Mouse (Mus musculus) layer of hippocampus, postnatal 25 days (tissue): Measurements from ENCODE around the gene Crlf3. TPM values are rescaled to one million over a fixed set of nuclear protein-coding genes. Genes with fewer than 3 reads are reported as not detected.
A peak's percentile ranks its signal among the peaks of the same experiment; 100 is the strongest.

Experiments used
- DNase-seq, 2 experiments: peaks; one replicate each; pipeline ENCODE4 v3.0.0; 2022; ENCODE audit warnings: mixed read lengths in 2 of 2, low spot score in 1 of 2; ENCODE audit errors: extremely low spot score in 1 of 2
- total RNA-seq, 2 experiments: library from RNA; stranded (reverse); gene quantifications; 2 replicates each; pipeline ENCODE4 v1.2.3; 2021

Crlf3 gene
- 10 to 100 TPM; 16.7 to 22.1 TPM for total RNA-seq

DNA sequence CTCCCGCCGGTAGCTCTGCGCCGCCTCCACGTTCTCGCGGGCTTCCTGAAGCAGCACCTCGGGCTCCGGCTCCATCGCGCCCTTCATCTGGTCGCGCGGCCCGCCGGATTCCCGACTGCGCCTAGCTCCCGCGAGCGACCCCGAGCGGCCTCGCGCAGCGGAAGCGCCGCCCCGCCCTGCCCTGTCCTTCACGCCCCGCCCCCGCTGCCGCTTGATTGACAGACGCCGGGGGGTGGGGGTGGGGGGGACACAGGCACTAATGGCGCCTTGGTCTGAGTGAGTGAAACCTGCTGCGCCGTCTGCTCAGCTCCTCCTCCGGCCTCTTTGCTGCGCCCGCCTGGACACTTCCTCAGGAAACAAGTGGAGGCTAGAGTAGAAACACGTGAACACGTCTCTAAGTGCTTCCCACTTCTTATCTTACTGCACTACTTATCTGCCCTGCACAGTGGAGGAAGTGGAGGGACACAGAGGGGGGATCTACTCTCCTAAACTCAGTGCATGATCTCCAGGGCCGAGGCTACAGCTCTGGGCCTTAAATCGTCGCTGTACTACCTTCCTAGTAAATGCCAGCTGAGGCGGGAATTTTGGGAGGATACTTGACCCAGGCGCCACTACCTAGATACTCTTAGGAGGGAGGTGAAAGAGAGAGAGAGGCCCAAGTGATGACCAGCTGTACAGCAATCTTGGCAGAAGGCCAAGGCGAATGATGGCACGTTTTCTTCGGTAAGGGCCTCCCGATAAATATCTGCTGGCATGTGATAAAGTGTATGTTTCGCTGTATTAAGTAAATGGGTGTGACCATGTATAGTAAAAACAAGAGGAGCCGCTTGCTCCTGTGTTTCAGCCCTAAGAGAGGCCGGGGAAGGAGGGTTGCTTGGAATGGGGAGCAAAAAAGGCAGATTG is at the start of gene Crlf3:
Gene Crlf3, minus strand, starts transcription at position 166 of the 903 bp plus-strand sequence.
- peak; percentile 85 to 87 for DNase-seq

DNA sequence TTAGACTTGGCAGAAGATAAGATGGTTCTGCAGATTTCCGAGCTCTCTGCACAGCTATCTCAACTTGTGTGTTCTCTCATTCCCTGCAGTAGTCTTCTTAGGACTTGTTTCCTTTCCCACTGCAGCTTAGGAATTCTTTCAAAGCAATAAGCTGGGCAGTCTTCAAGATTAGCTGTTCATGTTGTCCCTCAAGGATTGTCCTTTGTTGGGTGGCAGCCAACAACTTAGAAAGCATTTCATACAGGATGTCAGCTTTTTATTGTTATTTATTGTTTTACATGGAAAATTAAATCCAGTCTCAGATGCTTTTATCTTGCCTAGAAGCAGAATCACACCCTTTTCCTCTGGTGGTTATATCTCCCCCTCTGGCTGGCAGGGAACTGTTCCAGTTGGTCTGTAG is 35.6 kb upstream of the Crlf3 start:
- DNase-seq: no peak

DNA sequence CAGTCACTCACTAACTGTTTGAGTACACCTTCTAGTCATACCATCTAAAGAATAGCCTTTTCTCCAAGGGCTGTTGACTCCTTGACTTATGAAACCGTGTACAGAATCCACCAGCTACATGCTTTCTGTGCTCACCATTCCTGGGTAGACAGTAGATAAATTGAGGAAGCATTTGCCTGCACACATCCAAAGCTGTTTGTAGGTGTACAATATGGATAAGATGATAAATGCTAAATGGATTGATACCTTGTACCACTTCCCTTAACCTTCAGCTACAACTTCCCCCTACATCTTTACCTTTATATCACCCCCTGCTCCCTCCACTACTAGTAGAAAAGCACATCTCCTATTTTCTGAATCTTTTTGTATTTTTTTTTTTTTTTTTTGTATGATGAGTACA is 23.6 kb upstream of the Crlf3 start:
- DNase-seq: no peak

DNA sequence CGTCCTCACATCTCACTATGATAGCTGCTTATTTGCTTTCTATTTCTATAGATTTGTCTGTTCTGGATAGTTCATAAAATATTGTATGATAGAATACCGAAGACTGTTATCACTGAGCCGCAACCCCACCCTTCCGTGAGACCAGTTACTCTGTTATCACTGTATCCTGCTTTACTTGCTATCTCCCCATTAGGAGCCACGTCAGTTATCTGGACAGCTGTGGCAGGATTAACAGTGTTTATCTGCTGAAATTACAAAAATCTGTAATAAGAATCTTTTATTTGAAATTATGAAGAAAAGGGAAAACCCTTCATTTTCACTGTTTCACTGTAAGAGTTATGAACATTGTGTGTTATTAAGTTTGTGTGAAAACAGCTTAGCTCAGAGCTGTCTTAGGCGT is 20.5 kb upstream of the Crlf3 start:
- no peak for DNase-seq

DNA sequence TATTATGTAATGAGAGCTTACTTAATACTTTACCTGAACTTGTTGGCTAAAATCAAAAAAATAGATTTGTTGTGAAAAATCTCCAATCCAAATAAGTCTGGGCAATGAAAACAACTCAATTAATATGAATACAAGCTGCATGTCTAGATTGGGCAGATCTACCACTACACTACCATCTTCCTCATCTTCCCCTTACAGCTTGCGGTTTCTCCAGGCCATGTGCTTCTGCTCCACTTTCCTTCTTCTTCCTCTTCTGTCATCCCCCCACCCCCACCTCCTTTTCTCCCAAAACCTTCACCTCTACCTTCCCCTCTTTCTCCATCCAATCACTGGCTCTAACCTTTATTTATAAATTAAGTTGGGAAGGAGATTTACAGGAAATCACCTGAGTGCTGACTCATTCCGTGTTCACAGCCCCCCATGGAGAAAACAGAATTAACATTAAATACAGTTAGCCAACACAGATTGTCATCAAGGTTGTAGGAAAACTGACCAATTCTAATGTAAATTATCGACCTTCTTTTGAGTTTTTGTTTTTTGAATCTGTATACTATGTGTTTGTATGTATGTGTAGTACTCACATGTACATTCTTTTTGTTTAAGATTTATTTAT is 17.8 kb upstream of the Crlf3 start:
- no peak for DNase-seq

DNA sequence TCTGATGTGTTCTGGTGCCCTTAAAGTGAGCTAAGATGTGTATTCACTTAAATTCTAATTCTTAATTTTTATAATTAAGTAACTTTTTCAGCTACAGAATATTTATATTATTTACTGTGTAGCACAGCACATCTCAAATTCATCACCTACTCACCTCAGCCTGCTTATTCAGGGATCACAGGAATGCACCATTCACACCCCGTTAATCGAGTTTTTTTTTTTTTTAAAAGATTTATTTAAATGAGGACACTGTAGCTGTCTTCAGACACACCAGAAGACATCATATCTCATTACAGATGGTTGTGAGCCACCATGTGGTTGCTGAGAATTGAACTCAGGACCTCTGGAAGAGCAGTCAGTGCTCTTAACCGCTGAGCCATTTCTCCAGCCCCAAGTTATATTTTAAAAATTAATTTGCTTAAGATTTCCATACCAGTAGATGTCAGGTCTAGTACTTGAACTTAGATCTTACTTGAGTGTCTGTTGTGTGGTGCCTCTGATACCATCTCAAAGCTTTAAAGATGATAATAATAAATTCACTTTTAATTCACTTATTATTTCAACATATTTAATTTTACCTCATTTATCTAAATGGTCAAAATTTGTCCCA is 9.9 kb upstream of the Crlf3 start:
- DNase-seq: no peak

DNA sequence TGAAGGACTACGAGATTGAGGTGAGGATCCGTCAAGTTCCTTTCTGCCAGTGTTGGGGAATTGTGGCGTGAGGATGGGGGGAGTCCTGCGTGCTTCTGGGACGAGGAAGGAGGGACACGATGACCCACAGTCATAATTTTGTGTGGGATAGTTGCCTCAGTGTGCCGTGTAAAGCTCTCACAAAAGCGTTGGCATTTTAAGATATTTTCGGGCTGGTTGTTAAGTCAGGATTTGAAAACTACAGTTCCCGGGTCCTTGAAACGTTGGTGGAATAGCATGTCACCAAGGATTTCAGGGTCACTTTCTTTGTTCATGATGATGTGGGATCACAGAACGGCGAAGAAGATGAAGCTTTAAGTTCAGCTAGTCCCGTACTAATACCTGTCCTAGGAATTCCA is 9.0 kb upstream of the Crlf3 start:
- no peak for DNase-seq

DNA sequence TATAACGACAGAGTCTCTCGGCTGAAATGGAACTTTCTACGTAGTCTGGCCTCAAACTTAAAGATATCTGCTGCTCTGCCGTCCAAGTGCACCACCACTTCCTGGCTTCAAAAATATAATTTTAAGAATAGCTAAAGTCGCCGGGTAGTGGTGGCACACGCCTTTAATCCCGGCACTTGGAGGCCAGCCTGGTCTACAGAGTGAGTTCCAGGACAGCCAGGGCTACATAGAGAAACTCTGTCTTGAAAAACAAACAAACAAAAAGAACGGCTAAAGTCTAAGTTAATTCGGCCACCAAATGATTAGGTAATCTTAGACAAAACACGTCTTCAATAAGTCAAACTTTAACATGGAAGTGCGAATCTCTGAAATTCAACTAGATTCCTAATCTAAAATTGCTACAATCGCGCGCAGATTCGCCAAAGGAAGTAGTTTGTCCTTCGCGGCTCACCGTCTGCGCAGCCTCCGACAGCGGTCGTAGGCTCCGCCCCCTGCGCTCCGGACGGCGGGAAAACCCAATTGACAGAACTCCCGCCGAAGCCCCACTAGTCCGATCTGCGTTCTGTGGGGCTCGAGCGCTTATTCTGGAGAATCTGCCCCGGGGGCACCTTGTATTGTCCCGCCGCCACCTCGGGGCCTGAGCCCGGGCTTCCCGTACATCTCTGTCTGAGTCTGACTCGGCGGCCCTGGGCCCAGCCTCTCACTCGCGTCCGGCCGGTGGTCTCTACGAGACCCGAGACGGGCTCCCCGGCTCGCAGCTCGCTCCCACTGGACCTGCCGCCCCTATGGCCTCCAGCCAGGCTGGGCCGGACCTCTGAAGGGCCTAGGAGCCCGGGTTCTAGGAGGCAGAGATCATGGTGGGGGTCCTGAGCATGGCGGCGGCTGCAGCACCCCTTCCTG is 8.4 kb upstream of the Crlf3 start, which contains the start of gene Atad5:
Gene Atad5, plus strand, starts transcription at position 484 of the 900 bp plus-strand sequence.
- DNase-seq: peak; percentile 74 to 95

DNA sequence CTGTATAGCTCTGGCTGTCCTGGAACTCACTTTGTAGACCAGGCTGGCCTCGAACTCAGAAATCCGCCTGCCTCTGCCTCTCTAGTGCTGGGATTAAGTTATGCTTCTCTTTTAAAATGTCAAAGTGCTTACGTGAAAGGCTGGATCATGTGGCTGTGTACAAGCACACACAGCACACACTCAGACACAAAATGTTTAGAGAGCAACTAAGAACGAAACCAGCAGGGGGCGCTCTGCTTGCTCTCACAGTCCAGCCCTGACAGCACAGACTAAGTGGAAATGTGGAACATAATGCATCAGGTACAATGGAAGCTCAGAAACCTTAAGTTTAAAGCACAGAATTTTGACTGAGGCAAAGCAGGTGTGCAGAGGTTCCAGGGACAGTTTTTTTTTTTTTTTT is 6.1 kb upstream of the Crlf3 start:
- peak; percentile 61 to 93 for DNase-seq

DNA sequence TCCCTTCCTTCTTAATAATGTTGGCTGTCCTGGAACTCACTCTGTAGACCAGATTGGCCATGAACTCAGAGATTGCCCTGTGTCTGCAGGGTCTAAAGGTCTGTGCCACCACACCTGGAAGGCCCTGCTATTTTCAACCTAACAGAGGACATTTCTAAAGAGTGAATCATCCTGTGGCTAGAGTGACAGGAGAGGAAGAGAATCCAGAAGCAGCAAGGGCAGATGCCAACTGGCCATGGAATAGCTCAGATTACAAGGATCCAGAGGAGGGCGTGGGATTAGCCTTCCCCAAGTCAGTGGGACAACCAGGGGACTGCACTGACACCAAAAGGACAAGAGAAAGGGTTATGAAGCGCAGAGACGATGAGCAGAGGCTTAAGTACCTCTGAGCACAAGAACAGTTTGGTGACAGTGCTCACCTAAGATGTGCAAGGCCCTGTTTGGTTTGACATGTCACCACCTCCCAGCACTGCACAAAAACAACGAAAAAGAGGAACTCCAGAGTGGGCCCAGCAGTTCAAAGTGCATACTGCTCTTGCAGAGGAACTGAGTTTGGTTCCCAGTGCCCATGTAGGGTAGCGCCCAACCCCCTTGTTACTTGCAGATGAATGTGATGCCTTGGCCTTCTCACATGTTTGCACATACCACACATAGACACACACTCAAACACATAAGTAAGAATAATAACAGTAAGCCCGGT is 4.7 kb upstream of the Crlf3 start:
- DNase-seq: no peak

DNA sequence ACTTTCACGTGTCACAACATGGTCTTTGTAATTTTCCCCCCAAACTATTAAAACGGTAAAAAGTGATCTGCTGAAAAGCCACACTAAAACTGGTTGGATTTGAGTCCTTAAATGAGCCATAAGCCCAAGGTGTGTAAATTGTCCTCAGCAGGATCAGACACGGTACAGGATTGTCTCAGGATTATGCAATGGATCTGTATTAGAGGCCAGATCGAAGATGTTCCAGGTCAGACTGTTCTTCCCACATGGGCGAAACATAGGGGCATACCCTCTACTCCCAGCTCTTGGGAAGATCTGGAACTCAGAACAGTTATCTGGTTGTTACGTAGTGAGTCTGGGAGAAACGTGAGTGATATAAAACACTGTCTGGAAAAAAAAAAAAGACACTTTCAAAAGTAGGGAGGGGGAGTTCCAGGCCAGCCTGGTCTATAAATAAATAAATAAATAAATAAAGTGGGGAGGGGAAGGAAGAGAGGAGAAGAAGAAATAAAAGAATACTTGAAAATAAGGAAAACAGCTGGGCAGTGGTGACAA is 1.1 kb upstream of the Crlf3 start:
- DNase-seq: no peak

DNA sequence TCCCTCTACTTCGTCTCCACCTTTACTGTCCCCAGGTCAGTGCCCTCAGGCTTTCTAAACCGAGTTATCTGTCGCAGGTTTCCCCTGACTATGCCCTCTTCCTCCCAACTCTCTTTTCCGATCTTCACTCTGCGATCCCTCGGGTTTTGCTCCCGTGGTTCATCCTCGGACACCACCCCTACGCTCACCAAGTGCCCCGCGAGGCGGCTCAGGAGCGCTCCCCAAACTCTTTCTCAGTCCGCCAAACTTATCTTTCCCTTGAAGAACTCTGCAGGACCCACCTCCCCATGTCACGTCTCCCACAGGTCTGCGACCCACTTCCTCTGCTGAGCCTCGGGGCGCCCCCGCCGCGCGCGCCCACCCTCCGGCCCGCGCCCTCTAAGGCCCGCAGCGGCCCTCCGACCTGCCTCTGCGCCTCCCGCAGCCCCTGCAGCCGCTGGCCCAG is 388 bp downstream of the Crlf3 start:
- no peak for DNase-seq

DNA sequence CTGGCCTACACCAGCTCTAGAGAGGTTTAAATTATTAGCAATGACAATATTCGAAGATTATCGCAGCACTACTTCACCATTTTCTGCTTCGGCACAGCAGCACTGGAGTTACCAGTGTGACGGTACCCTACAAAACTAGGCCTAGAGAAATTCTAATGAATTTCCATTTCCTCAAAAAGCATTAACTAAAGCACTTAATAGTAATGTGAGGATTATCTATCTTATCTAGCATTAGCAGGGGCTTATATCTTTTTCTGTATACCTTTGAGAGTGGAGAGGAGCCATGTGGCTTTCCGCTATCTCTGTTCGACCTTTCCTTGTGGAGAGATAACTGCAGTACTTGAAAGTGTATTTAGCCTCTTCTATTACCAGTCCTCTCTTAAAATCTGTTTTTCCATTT is 1.0 kb downstream of the Crlf3 start:
- DNase-seq: no peak

DNA sequence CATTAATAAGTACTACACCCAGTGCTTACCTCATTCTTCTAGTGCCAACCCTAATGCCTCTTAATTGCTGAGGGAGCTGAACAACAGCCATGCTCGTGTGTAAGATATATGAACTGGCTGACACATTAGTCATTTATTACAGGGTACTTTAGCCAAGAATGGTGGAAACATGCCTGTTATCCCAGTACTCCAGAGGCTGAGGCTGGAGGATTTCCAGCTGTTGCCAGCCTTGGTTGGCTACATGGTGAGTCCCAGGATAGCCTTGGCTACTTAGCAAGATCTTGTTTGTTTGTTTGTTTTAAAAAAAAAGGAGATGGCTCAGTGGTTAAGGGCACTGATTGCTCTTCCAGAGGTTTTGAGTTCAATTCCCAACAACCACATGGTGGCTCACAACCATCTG is 2.0 kb downstream of the Crlf3 start:
- DNase-seq: no peak

DNA sequence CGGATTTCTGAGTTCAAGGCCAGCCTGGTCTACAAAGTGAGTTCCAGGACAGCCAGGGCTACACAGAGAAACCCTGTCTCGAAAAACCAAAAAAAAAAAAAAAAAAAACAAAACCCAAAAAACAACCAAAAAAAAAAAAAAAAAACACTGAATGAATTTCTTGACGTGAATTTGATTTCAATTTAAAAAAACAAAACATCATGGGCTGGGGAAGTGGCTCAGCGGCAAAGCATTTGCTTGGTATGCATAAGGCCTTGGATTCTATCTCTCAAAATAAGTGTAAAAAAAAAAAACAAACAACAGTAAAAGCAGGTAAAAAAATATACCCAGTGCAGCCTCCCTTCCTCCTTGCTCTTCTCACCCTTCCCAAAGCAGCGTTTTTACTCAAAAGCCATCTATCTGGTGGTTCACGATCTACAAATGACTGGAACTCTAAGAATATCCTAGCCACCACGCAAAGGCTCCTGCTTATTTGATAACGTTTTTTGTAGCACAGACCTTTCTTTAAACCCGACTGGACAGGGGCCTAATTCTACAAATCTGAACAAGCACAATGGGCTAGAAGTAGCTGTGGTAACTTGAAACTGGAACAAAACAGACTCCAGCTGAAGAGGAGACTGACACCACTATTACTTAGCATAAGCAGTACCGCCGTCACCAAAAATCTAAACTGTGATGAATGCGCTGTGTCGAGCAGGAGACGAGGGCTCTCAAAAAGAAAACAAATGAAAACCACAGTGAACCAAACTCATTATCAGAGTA is 2.8 kb downstream of the Crlf3 start:
- no peak for DNase-seq

DNA sequence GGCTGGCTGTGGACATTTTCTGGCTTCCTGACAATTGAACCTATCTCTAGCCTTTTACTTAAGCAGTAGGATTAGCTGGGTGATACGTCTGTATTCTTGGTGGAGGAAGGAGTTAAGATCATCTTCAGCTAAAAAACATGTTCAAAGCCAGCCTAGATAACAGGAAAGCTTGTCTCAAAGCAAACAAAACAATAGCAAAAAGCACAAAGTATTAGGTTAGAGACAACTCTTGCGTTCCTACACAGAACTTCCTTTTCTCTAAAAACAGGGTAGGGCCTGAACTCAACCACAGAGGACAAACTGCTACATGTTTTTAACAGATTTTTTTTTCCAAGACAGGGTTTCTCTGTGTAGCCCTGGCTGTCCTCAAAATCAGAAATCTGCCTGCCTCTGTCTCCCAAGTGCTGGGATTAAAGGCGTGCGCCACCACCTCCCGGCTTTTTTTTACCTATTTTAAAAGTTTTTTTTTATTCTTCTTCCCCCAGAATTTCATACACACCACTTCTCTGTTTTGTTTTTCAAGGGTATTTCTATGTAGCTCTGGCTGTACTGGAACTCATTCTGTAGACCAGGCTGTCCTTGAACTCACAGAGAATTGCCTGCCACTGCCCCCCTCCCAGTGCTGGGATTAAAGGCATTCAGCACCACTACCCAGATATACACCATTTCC is 5.0 kb downstream of the Crlf3 start:
- DNase-seq: no peak

DNA sequence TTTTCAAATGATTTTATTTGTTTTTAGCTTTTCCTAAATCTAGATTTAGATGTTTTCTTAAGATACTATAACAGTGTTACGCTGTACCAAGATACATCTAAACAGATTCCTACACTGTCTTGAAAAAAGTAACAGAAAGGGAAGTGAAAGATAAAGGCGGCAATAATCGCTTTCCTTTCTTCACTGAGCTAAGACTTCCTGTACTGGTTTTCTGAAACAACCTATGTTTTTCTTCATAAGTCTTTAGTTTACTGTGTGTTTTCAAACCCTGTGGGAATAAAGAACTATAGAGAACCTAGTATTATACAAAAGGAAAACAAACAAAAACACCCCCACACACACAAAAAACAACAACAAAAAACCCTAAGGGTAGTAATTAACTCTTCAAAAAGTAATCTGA is 8.4 kb downstream of the Crlf3 start:
- DNase-seq: no peak

DNA sequence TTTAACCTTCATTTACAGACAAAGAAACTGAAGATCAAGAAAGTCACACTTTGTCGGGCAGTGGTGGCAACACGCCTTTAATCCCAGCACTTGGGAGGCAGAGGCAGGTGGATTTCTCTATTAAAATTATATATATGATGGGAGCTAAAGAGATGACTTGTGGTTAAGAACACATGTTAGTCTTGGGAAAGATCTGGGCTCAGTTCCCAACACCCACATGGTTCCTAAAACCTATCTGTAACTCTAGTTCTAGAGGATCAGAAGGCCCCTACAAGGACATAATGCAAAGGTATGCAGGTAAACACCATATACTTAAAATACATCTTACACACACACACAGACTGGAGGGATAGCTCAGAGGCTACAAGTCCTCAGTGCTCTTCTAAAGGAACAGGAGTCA is 9.8 kb downstream of the Crlf3 start:
- no peak for DNase-seq
